Mouse (Mus musculus) layer of hippocampus, adult 18-20 months (tissue): ENCODE measurements around the gene 4930452B06Rik. TPM values are rescaled to one million over a fixed set of nuclear protein-coding genes. Genes with fewer than 3 reads are reported as not detected.

Experiments
- DNase-seq, 2 experiments: peaks; one replicate each; pipeline ENCODE4 v3.0.0; 2022; ENCODE audit warnings: low spot score in 2 of 2
- total RNA-seq, 2 experiments: library from RNA; stranded (reverse); gene quantifications; 2 replicates each; pipeline ENCODE4 v1.2.3; 2021

Gene 4930452B06Rik
- total RNA-seq, 2 experiments from 2014 or later: 5.8 to 6.6 TPM

GRCm38 (mm10) chr14:8536024-8536423 is 130.0 kb downstream of the 4930452B06Rik start:
- DNase-seq: no peak

GRCm38 (mm10) chr14:8525232-8525631 is 140.8 kb downstream of the 4930452B06Rik start:
- no peak for DNase-seq

- DNase-seq: no peak
Measured at GRCm38 (mm10) chr14:8517681-8518080, 148.4 kb downstream of the 4930452B06Rik start.

GRCm38 (mm10) chr14:8514071-8514470 is 152.0 kb downstream of the 4930452B06Rik start:
- no peak for DNase-seq

- DNase-seq: peak; percentile 14 to 72
Measured at GRCm38 (mm10) chr14:8511276-8511675, 154.8 kb downstream of the 4930452B06Rik start.

- DNase-seq: peak; percentile 3 to 52
Measured at GRCm38 (mm10) chr14:8510288-8510959, 155.6 kb downstream of the 4930452B06Rik start.

- DNase-seq: no peak
Measured at GRCm38 (mm10) chr14:8508669-8509068, 157.4 kb downstream of the 4930452B06Rik start.

DNA sequence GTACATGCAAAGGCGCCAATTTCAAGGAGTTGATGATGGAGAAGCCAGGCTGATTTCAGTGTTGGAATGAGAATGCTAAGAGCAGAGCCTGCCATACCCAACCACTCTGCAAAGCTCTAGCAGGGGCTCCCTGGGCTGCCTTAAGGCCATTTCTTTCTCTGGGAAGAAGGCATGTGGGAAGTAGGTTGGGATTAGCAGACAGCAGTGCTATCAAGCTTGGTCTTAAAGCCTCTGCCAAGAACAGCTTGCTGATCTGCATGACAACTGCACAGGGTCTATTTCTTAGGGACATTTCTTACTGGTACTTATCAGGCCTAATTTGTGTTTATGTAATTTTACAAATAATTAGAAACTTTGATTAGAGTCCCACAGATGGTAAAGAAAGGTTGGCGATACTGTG is 161.8 kb downstream of the 4930452B06Rik start:
- DNase-seq: no peak

DNA sequence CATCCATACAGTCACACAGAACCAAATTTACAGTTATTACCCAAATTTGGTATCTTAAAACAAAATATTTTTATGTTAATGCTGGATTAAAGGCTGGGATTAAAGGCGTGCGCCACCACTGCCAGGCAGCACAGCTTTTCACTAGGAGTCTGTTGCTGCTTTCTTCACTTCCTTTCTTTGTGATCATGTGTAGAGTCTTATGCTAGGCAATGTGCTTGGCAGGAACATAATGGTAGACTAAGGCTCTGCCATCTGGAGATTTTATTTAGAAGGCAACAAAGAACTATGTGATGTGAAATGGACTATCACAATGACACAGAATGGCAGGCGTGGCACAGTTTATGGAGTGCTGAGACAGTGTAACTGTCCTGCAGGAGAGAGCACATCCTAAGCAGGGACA is 162.7 kb downstream of the 4930452B06Rik start:
- peak in 1 of 2 experiments; percentile 37 for DNase-seq

DNA sequence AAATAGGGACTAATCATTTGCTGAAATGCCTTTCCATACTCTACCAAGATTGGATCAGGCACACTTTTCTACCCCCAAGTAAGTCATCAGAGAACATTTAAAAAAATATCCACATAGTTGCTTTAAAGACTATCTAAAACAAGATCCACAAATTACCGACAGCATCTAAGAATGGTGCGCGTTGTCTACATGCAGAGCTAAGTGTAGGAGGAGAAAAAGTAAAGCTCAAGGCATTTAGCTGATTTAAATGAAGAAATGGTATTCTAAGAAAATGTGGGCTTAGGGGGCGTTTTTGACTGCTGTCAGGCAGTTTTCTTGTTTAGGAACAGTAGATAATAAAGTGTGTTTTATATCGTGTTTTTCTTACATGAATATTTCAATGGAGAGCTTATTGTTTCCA is 163.5 kb downstream of the 4930452B06Rik start:
- DNase-seq: no peak

DNA sequence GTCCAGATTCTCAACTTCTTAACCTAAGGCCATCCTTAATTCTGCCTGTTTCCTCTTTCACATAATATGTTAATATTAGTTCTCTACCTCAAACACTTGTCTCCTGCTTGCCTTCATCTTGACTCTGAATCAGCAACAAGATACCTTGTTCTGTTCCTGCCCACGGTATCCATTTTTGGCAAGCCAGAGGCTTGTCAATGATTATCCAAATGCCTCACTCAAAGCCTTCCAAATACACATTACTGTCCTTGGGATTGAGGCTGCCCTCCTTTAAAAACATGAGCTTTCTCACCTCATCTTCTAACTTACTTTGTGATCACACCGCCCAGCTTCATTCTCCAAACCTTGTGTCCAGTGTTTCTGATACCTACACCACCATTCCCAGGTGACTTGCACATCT is 170.3 kb downstream of the 4930452B06Rik start:
- no peak for DNase-seq

- no peak for DNase-seq
Measured at GRCm38 (mm10) chr14:8494952-8495351, 171.1 kb downstream of the 4930452B06Rik start.

- no peak for DNase-seq
Measured at GRCm38 (mm10) chr14:8494260-8494659, 171.8 kb downstream of the 4930452B06Rik start.

- DNase-seq: peak in 1 of 2 experiments; percentile 30
Measured at GRCm38 (mm10) chr14:8478098-8478497, 187.9 kb downstream of the 4930452B06Rik start.

- DNase-seq: no peak
Measured at GRCm38 (mm10) chr14:8477348-8477747, 188.7 kb downstream of the 4930452B06Rik start.

- peak; percentile 69 to 88 for DNase-seq
Measured at GRCm38 (mm10) chr14:8476606-8477005, 189.4 kb downstream of the 4930452B06Rik start.

DNA sequence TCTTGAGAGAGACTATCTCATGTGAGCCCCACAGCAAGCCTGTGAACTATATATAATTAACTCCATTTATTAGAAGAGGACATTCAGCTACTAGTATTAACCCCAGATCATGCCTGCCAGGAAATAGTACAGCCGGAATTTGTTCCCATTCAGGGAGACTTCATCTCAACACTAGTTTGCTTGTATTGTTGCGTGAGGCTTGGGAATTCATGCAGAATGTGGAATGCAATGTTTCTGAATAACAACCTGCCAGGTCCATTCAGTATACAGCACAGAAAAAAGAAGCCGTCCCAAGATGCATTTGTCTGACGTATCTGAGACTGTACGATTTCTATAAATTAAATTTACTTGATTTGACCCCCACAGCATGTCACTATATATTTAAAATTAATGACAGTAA is 190.2 kb downstream of the 4930452B06Rik start:
- no peak for DNase-seq

- DNase-seq: no peak
Measured at GRCm38 (mm10) chr14:8472884-8473283, 193.2 kb downstream of the 4930452B06Rik start.

DNA sequence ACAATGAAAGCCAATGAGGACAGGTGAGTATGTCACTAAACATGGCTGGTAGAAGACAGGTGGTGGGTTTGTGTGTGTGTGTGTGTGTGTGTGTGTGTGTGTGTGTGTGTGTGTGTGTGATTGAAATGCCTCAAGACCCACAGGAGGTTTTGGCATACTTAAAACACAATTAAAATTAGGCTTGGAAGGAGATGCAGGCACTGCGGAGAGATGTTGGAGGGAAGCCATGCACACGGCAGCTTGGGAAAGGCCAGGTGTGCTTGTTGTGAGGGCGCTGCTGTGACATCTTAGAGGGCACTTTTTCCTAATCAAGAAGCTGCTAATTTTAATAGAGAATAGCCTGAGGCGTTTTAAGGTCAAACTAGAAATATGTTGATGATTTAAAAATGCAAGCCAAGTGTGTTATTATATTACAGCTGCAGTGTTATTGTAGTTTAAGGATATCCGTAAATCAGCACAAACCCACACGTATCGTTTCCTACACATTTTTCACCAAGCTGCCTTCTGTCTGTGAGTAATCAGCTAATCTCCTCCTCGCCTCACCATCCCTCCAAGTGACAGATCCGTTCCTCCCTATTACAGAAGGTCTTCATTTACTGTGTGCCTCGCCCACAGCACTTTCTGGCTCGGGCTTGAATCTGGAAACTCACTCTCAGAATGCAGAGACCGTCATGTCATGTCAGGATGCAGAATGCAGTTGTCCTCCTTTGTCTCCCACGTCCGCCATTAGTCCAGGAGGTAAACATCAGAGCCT is 201.5 kb downstream of the 4930452B06Rik start:
- DNase-seq: peak; percentile 23 to 48

- no peak for DNase-seq
Measured at GRCm38 (mm10) chr14:8462973-8463372, 203.1 kb downstream of the 4930452B06Rik start.

DNA sequence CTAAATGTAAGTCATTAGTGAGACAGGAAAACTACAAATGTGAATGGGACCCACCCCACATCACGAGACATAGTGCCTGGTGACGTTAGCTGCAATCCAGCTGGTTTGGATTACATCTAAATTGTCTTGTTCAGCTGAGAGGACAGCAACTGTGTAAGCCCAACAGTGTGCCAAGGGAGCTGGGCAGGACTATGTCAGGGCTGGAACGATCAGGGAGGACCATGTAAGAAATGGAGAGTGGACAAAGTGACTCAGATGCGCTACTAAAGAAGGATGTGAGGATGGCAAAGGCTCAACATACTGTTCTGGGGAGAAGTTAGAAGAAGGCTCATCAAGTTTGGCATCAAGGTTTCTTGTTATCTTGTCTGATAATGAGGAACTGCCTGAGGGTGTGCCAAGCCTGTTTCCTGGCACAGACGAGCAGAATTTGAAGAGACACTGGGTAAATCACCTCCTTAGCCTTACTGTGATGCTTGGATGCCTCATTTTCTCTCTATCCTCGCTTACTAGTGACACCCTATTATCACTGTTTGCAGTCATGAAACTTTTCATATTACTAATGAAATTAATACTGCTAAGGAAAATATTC is 203.6 kb downstream of the 4930452B06Rik start:
- DNase-seq: no peak
